Mouse (Mus musculus): Measurements from ENCODE around the gene Tmem119.

Tmem119 gene

DNA sequence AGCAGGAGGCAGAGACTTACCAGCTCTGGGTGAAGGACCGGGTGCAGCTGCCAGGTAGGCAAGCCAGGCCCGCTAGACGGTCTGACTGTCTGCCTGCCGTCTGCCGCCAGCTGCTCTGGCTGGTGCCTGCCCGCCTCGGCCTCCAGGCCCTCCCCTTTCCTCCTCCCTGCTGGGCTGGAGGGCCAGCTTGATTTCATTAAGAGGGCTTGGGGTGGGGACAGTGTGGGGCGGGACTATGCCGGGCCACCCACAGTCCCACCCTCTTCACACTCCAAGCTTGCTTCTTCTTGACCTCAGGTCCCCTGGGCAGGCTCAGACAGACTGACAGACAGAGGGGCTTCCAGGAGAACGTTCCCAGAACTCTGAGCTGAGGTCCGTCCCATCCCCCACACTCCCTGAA is at the start of gene Tmem119:
TSS of gene Tmem119 (minus strand) at position 237 of the 400 bp plus-strand sequence.
- peak; percentile 76 for DNase-seq

DNA sequence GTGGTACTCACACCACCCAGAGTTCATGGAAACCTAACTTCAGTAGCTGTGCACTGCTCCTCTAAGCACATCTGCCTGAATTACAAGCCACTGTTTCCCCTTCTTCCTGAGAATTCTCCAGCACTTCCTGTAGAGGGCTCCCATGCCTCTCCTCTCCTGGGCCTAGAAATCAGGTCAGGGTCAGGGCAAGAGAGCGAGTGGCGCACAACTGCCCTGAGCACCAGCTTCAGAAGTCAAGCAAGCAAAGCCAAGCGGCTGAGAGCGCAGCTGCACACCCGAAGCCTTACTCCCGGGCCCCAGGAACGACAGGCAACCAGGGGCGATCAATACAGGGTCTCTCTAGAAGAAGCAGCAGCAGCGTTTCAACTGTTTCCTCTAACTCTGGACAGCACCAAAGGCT is 47.3 kb upstream of the Tmem119 start:
- DNase-seq, result no peak

DNA sequence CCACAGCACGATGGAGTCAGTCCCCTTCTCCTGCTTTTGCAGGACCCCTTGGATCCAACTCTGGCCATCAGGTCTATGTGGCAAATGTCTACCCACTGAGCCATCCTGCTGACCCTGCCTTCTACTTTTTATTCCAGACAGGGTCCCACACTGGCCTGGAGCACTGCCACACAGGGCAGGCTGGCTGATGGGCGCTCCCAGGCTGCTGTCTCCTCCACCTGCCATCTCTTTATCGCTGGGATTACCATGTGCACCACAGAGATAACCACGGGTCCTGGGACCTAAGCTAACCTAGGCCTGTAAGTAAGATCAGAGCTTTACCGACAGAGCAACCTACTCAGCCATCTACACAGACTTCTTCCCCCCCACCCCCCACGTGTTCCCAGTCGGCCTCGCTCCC is 46.3 kb upstream of the Tmem119 start:
- no peak for DNase-seq

DNA sequence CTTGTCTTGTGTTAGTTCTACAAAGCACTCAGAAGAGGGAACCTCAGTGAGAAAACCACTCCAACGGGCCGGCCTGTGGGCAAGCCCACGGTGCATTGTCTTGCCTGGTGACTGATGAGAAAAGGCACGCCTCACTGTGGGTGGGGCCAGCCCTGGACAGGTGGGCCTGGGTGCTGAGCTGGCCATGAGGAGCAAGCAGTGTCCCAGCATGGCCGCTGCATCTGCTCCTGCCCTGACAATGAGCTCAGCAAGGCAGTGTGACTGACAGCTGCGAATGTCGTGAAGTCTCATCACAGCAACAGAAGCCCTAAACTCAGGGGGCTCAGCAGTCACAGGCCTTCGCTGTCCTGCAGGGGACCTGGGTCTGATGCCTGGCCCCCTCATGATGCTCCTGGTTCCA is 45.3 kb upstream of the Tmem119 start:
- no peak for DNase-seq

DNA sequence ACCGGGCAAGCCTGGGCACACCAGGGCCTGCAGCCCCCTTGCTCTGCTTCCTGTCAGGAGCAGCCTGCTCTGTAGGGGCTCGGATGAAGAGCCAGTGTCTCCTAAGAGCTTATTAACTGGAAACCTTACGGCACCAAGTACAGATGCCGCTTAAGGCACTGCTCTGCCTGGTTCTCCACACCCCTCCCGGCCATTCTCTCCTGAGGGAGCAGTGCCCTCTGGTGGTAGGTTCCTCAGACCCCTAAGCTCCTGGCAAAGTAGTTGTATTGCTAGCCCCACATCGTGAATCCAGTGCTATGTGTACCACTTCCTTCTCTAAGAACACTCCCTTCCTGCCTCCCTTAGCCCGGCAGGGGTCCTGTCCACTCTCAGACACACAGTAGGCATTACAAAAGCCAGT is 44.4 kb upstream of the Tmem119 start:
- peak; percentile 49 for DNase-seq

DNA sequence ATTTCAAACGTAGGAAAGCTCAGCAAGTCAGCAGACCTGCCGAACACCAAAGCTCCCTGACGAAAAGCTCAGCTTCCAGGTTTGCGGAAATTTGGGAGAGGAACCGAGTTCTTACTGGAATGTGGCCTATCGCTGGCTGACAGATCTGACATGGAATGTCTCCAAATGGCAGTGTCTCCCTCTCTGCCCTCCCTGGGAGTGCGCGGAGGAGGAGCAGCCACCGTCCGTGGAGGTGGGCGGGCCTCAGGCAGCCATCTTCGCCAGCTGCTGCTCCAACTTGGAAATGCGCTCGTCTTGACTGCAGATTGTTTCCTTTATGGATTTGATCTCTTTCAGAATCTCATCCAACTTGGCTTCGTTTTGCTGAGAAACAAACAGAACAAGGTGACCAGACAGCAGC is 43.8 kb upstream of the Tmem119 start:
- peak; percentile 31 for DNase-seq

DNA sequence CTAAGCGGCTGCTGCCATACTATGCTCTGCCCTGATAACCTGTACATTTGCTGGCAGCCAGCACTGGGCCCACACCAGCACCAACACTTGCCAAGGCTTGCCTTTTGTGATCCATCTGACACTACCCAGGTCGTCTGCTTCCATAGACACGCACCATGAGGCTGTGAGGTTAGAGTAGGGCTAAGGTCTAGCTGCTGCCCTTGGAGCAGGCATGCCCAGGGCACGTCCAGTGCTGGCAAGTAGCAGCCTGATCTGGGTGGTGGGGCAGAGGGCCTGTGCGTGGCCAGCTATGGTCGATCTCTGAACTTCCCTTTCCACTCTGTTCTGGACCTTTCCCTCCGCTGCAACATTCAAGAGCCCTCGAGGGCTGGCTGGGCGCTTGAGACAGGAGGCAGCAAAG is 42.6 kb upstream of the Tmem119 start:
- DNase-seq, result no peak

DNA sequence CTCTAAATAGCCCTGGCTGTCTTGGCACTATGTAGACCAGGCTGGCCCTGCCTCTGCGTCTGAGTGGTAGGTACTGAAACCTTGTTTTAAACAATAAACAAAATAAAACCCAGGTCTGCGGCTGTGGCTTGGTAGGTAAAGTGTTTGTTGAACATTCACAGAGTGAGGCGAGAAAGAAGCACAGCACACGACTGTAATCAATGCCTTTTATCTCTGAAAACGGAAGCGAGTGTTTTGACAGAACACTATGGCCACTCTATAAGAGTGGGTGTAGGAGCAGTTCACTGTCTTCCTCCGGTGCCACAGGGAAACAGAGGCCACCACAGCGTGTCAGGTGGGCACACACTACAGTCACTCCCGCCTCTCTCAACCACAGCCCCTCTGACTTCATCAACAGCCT is 41.9 kb upstream of the Tmem119 start:
- no peak for DNase-seq

DNA sequence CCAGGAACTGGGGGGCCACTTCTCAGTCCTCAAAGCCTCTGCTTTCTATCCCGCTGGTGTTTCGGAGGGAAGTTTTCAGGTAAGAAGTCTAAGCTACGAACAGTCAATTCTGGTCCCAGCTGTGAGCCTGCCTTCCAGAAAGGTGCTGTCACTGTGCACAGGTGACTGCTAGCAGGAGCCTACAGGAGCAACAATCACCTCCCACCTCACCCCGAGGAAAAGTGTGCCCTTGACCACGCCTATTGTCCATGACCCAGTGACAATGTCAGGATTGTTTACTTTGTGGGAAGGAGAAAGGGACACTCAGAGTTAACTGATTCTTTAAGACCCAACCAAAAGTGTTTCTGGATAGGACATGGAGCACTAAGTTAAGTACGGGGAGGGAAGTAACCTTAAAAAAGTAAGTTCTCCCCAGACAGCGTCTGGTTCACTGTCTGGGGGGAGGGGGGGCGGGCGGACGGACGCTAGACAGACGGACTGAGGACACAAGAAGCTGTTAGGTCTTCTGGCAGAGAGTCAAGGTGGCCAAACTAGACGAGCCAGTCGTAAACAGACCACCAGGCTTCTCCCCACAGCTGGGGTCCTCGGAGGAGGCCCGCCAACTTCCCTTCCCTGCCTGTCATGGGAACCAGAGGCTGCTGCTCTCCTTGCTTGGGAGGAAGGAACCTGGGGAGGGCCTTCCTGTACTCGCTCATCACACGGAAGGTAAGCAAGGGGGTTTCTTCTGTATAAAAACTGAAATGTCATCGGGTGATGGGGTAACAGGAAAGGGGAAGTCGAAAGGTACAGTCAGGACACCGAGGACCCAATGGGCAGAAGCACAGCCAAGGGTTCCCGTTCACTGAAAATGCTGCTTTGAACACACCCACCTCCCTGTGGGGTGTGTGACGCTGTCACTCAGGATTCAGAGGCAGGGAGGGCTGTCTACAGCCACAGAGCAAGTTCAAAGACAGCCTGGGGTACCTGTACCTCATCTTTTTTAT is 41.2 kb upstream of the Tmem119 start:
- no peak for DNase-seq

DNA sequence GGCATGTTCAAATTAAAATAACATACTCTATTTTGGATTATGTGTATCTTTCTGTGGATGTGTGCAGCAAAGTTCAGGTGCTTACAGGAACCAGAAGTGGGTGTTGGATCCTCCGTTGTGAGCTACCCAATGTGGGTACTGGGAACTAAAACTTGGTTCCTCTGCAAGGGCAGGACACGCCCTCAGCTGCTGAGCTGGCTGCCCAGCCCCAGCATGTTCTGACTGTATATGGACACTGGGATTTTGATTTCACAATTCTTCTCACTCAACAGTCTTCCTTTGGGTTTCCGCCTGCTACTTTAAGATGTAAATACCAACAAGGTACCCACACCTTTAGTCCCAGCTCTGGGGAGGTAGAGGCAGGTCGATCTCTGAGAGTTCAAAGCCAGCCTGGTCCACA is 40.1 kb upstream of the Tmem119 start:
- no peak for DNase-seq

DNA sequence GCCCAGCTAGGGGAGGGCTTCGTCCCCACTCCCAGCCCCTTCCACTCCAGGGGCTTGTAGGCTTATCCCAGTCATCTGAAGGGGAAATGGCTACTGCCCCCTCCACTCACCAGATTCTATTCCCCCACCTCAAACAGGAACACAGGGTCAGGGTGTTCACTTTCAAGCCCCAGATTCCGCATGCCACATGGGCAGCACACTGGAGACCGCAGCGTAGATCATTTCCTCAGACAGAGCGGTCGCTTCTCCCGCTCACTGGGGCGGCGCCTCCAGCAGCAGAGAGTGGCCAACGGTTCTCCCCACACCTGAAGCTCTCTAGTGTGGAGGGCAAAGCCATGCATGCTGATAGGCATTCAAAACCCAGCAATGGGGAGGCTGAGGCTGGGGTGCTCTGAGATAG is 36.6 kb upstream of the Tmem119 start:
- no peak for DNase-seq

DNA sequence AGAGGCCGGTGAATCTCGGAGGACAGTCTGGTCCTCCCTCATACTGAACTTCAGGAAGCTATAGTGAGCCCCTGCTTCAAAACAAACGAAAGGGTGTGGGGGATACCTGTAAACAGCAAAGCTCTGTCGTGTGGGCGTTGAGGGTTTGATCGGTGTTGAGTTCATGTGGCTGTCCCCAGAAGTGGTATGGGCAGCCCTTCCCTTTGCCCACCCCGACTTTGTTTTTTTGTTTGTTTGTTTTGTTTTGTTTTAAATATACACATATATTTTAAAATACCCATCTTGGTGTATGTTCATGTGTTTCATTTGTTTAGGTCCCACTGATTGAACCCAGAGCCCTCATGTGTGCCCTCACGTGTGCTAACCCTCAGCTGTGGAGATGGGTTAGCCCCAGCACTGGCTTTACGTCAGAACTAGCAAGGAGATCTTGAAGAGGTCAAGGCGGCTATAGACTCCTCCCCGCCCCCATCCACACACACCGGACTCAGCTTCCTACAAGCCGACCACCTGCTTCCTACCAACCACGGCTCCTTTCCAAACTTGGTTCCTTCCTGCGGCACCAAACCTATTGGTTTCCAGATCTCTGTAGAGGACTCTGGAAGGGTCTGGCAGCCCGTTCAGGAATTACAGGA is 33.1 kb upstream of the Tmem119 start:
- DNase-seq, result no peak

DNA sequence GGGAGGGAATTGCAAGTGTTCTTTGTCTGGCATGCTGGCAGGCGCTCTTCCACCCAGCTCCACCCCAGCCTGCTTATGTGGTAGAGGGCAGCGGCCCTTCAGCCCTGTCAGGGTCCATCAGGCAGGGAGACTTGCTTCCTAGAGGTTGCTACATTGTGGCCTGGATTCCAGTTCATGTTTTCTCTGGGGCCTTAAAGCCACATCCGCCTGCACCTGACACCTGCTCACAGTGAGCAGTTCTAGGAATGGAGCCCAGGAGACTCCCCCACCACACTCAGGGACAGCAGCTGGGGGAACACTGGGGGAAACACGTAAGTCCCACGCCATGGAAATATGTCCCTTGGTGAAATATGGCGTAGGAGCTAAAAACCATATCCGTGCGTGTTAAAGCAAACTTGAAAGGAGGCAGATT is 32.2 kb upstream of the Tmem119 start, which contains the start of gene Selplg:
TSS of gene Selplg (minus strand) at position 155 of the 412 bp plus-strand sequence.
- DNase-seq, result no peak

DNA sequence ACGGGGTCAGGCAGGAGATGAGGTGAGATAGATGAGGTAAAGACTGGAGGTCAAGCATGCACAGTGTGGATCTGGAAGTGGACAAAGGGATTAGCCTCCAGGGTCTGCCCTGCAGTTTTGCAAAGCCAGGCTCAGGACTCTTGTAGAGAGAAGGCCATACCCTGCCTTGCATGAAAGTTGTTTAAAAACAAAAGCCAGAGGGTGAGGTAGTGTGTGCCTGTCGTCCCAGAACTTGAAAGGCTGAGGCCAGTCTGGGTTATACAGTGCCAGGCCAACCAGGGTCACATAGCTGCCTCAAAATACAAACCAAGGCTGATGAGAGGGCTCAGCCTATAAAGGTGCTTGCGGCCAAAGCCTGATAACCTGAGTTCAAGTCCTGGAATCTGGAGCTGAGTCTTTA is 31.4 kb upstream of the Tmem119 start:
- no peak for DNase-seq

DNA sequence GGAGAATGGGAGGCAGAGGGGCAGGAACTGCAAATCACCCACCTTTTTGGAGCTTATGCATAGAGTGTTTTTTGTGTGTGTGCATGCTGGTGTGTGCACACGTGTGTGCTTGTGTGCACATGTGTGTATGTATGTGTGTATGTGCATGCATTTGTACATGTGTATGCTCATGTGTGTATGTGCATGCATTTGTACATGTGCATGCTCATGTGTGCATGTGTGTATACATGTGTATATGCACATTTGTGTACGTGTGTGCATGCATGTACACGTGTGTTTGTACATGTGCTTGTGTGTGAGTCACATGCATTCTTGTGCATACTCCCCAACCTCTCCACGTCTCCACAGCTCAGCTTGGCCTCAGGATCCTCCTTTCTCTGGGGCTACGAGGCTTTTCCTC is 30.5 kb upstream of the Tmem119 start:
- DNase-seq, result no peak

DNA sequence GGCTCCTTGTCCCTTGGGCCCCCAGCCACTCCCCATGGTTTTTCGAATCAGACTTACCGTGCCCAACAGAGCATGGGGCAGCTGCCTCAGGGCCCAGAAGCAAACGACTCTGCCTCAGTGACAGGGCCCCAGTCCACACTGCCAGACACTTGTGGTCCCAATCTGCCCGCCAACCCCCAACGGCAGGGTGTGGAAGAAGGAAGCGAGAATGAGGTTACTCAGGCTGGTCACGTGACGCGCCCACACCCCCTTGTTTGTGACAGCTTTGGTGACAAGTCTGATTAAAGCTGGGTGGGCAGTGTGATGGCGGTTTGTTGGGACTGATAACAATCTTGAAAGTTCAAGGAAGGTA is 30.0 kb upstream of the Tmem119 start:
- no peak for DNase-seq

DNA sequence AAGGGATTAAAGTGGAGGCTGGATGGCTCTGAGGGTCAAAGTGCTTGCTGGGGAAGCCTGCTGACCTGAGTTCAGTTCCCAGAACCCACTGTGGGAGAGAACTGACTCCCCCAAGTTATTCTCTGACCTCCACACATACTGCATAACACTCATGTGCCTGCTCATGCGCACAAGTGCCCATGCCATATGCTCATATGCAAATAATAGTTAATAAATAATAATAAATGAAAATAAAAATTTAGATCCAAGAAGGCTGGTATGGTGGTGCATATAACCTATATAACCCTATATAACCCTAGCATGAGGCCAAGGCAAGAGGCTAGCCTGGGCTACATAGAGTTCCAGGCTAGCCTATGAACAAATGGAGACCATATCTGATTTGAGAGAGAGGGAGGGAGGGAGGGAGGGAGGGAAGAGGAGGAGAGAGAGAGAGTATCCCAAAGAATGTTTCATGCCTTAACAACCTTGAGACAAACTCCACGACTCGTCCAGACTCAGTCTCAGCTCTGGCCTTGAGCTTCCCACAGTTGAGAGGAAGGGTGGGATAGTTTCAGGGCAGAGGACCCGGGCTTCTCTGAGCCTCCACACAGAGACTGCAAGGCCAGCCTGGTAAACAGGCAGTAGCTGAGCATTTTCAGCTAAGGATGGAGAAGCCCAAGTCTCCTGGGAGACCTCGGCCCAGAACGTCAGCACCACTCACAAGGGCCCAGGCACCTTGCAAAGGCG is 29.4 kb upstream of the Tmem119 start:
- DNase-seq, result no peak

DNA sequence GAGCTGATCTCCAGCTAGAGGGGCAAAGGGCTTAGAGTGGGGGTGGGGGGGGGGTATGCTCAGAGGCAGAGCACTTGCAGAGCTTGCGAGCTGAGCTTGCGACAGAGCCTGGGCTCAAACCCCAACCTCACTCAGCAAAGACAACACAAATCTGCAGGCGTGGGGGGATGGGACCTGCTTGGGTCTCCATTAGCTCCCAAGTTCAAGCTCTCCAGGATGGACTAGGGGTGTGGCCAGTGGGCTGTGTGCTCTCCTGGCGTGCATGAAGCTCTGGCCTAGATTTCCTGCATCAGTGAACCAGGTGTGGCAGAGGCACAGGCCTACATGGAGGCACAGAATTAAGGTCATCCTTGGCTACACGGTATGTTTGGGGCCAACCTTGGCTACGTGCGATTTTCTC is 28.2 kb upstream of the Tmem119 start:
- DNase-seq, result no peak

DNA sequence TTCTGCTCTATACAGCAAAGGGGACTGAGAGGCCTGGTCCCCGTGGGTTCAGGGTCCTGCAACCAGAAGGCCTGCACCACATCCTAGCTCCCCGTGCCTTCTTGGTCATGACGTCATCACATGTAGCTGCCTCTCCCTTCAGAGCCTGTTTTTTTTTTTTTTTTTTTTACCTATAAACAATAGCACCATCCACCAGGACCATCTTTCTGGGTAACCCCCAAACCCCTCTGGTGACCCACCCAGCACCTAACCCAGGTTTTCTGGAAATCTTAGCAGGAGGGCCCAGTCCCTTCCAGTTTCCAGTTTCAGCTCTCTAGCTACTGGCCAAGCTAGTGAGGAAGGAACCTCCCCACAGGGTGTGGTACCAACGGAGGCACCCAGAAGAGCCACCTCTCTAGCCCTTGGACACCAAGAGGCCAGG is 27.7 kb upstream of the Tmem119 start:
- no peak for DNase-seq

DNA sequence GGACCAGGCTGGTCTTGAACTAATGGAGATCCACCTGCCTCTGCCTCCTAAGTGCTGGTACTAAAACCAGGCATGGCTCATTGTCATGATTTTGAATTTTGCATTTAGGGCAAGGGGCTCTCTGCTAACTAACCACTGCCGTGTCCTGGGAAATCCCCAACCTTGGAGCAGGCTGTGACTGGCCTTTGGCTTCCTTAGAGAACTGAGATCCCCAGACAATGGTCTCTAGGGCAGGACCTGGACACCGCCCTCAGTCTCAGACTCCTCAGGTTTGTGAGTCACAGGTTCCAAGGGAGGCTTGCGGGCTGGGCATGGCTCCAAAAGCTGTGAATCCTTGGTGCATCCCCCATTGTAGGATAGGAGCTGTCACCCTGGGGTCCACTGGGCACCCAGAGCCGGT is 26.3 kb upstream of the Tmem119 start:
- no peak for DNase-seq

DNA sequence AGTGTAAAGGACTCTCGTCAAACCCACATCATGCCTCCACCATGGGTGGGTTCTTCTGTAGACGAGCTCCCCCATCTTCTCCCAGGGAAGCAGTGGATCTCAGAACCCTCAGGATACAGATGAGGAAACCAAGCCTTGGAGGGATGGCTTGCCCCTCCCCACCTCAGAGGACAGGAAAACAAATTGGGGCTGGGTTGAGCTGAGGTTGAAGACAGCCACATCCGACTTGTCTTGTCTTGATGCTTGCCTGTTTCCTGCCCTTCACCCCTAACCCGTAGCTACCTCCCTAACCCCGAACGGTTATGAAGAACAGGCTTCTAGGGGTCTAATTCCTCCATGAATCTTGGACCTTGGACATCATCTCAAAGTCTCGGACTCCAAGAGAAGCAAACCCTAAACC is 25.2 kb upstream of the Tmem119 start:
- no peak for DNase-seq

DNA sequence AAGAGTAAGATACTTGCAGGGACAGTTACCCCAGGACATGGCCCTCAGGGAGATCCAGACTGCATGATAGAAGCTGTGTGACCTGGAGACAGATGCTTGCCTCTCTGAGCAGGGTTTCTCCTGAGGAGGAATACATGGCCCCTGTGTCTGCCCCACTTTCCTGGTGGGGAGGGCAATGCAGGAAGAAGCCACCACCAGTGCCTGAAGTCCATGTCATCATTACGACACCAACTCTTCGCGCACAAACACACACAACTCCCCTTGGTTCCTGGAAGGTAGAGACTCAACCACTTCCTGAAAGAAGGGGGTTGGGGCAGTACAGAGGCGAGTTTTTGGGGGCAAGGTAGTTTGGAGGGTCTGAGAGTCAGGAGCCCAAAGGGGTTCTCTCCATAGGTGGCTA is 23.9 kb upstream of the Tmem119 start:
- no peak for DNase-seq

DNA sequence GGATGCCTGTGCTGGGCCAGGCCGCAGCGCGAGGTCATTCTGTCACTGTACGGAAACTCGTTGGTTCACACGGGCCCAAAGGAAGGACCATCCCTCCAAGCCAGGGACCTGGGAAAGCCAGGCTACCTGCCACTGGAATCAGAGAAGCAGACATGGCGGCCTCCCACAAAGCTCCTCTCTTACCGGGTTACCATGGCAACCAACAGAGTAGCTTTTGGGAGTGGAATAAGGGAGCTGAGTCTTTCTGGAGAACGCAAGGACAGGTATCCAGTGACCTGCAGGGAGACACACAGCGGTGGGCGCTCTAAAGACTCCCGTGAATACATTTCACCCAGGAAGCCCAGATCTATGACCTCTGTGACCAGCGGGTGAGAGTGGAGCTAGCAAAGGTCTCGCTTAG is 18.3 kb upstream of the Tmem119 start:
- no peak for DNase-seq

All from kidney, postnatal 14 days (tissue).